Mouse (Mus musculus): ENCODE measurements around the gene Slc38a1. TPM values are rescaled to one million over a fixed set of nuclear protein-coding genes. Genes with fewer than 3 reads are reported as not detected.

The Slc38a1 gene
- polyA plus RNA-seq (2015; fragmentation: Nextera tagmentation; extraction: Ambion mirVana), result 62.4 and 75.7 TPM in 2 replicates

DNA sequence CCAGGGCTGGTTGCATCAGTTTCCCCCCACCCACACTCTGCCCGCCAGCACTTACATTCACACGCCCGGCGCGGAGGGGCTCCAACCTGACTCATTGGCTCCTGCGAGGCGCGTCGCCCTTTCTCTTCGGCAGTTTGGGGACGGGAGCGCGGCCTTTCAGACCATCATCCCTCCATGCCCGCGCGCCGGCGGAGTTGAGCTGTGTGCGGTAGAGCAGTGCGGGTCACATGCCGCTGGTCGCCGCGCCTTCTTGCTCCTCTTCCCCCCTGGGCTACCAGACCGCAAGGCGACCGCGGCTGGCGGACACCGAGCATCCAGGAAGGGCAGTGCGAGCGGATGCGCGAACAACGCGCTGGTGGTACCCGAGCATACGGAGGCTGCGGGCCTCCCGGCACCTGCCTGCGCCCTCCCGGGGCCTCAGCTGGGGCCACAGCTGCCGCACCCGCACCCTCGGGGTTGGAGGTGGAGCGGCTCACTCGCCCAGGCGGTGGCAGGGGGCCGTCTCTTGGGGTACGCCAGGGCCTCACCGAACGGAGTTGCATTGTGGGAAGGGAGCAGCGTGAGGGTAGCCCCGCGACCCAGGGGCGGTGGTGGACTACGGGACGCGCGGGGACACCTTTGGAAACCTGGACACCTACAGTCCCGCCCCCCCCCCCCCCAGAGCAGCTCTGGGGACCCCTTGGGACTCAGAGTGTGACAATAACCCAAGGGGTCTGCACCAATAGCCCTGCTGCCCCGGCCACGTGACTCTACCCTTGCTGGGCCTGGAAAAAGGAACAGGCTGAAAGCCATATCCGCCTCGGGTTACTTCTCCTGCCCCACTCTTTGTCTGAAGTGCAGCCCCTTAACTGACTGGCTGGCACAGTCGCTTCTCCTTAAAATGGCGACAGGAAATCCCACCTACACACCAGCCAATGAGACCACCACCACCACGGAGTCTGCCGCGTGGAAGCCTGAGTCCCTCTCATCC lies at the start of gene Slc38a1:
Gene Slc38a1, minus strand, starts transcription at position 478 of the 970 bp plus-strand sequence.
- H3K4me2 ChIP-seq (replicated peaks; ENCODE audit: low read depth, low read length), result peak within 1 kb of the TSS; percentile 96
- no peaks in the 10 kb centered on the region for H3K9me3 ChIP-seq (ENCODE audit: low read length)
- peak within 1 kb of the TSS; percentile 98 for H3K27ac ChIP-seq (ENCODE audit: low read length)
- peak within 1 kb of the TSS; percentile 71 for H3K4me3 ChIP-seq (ENCODE audit: low read length)
- ATAC-seq (ENCODE audit: low FRiP score, low TSS enrichment), result peak; percentile 69
- H3K4me1 ChIP-seq (ENCODE audit: insufficient read depth, low read length), result peaks cover 29% of the 10 kb centered on the region
- WGBS, result under 1% methylated on average over 59 of the region's 70 CpGs
- H3K36me3 ChIP-seq (ENCODE audit: insufficient read depth, low read length), result no peaks in the 10 kb centered on the region
- no peaks in the 10 kb centered on the region for H3K27me3 ChIP-seq (ENCODE audit: insufficient read depth, low read length)
- H3K9ac ChIP-seq (replicated peaks; ENCODE audit: low read length), result peak within 1 kb of the TSS; percentile 92

DNA sequence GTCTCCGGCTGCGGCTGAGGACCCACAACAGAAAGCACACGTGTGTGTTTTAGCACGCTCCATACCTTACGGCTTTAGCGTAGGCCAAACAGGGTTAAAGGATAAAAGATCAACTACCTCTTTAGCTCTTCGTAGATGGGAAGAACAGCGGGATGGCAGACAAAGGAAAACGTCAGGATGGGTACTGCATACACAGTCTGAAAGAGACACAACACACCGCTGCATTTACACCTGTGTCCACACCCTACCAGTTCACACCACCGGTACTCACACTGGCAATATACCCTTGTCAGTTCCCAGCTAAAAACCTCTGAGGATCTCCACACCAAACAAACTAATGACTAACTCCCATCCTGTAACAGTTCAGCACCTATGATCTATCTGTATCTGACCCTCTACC lies 49.7 kb upstream of the Slc38a1 start:
- Histone ChIP-seq H3K4me3 (ENCODE audit: low read length) (no peak overlapping the region), H3K4me1 (ENCODE audit: insufficient read depth, low read length) (peaks cover 27% of the 10 kb centered on the region), H3K9ac (replicated peaks; ENCODE audit: low read length) (no peak overlapping the region), H3K4me2 (replicated peaks; ENCODE audit: low read depth, low read length) (no peak overlapping the region), H3K36me3 (ENCODE audit: insufficient read depth, low read length) (peaks cover 91% of the 10 kb centered on the region), H3K27me3 (ENCODE audit: insufficient read depth, low read length) (no peaks in the 10 kb centered on the region), H3K27ac (ENCODE audit: low read length) (no peak overlapping the region), H3K9me3 (ENCODE audit: low read length) (no peaks in the 10 kb centered on the region)
- no peak for ATAC-seq (ENCODE audit: low FRiP score, low TSS enrichment)
- WGBS, result 91% methylated on average over 11 of the region's 11 CpGs

- no peak overlapping the region for H3K4me2 ChIP-seq (replicated peaks; ENCODE audit: low read depth, low read length)
- ATAC-seq (ENCODE audit: low FRiP score, low TSS enrichment), result no peak
- H3K27me3 ChIP-seq (ENCODE audit: insufficient read depth, low read length), result no peaks in the 10 kb centered on the region
- H3K27ac ChIP-seq (ENCODE audit: low read length), result no peak overlapping the region
- H3K9ac ChIP-seq (replicated peaks; ENCODE audit: low read length), result no peak overlapping the region
- 87% methylated on average over 15 of the region's 15 CpGs for whole genome bisulfite sequencing
- H3K4me1 ChIP-seq (ENCODE audit: insufficient read depth, low read length), result peaks cover 16% of the 10 kb centered on the region
- peaks cover 84% of the 10 kb centered on the region for H3K36me3 ChIP-seq (ENCODE audit: insufficient read depth, low read length)
- no peak overlapping the region for H3K4me3 ChIP-seq (ENCODE audit: low read length)
- no peaks in the 10 kb centered on the region for H3K9me3 ChIP-seq (ENCODE audit: low read length)
These were observed 48.7 kb upstream of the Slc38a1 start for GRCm38 (mm10) chr15:96691381-96691780.

DNA sequence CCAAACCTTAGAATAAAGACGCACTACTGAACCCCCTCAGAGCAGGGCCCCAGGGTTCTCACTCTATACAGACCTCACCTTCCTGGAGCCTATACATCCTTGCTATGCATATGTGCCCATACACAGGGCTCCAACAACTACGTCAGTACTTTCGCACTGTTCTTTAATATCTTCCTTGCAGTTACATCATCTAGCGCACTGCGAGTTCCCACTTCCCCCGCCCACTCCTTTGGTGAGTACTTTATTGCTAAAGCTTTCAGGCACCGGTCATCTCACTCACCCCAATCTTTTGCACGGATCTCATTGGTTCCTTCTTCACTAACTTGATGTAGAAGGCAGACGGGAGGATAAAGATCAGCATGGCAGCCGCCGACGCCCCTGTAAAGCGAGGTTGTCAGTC lies 48.1 kb upstream of the Slc38a1 start:
- no peaks in the 10 kb centered on the region for H3K27me3 ChIP-seq (ENCODE audit: insufficient read depth, low read length)
- 88% methylated on average over 13 of the region's 13 CpGs for WGBS
- no peak overlapping the region for H3K27ac ChIP-seq (ENCODE audit: low read length)
- ATAC-seq (ENCODE audit: low FRiP score, low TSS enrichment), result no peak
- H3K4me3 ChIP-seq (ENCODE audit: low read length), result no peak overlapping the region
- H3K9ac ChIP-seq (replicated peaks; ENCODE audit: low read length), result no peak overlapping the region
- no peaks in the 10 kb centered on the region for H3K9me3 ChIP-seq (ENCODE audit: low read length)
- peaks cover 11% of the 10 kb centered on the region for H3K4me1 ChIP-seq (ENCODE audit: insufficient read depth, low read length)
- no peak overlapping the region for H3K4me2 ChIP-seq (replicated peaks; ENCODE audit: low read depth, low read length)
- peaks cover 79% of the 10 kb centered on the region for H3K36me3 ChIP-seq (ENCODE audit: insufficient read depth, low read length)

DNA sequence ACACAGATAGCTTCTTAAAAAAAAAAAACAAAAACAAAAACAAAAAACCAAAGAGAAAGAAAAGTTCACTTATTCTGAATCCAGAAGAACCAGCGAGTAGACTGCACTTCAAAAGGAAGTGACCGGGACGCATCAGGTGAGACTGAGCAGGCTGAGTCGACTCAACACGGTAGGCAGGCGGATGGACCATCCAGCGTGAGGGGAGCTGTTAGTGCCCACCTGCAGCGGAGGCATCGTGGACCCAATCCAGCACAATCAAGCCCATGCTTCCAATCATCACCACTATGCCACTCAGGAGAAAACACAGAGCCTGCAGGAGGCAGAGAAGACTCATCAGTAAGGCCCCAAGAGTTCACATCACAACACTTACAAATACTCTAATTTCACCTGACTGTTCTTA lies 47.2 kb upstream of the Slc38a1 start:
- Histone ChIP-seq H3K4me1 (ENCODE audit: insufficient read depth, low read length) (peaks cover 6% of the 10 kb centered on the region; the same call in 1 of the 2 replicates), H3K4me3 (ENCODE audit: low read length) (no peak overlapping the region), H3K36me3 (ENCODE audit: insufficient read depth, low read length) (peaks cover 71% of the 10 kb centered on the region), H3K27me3 (ENCODE audit: insufficient read depth, low read length) (no peaks in the 10 kb centered on the region), H3K27ac (ENCODE audit: low read length) (no peak overlapping the region), H3K4me2 (replicated peaks; ENCODE audit: low read depth, low read length) (no peak overlapping the region), H3K9me3 (ENCODE audit: low read length) (no peaks in the 10 kb centered on the region), H3K9ac (replicated peaks; ENCODE audit: low read length) (no peak overlapping the region)
- 89% methylated on average over 9 of the region's 9 CpGs for WGBS
- no peak for ATAC-seq (ENCODE audit: low FRiP score, low TSS enrichment)

- no peak overlapping the region for H3K4me3 ChIP-seq (ENCODE audit: low read length)
- H3K4me1 ChIP-seq (ENCODE audit: insufficient read depth, low read length), result no peaks in the 10 kb centered on the region
- H3K4me2 ChIP-seq (replicated peaks; ENCODE audit: low read depth, low read length), result no peak overlapping the region
- H3K27ac ChIP-seq (ENCODE audit: low read length), result no peak overlapping the region
- H3K36me3 ChIP-seq (ENCODE audit: insufficient read depth, low read length), result peaks cover 60% of the 10 kb centered on the region
- H3K9me3 ChIP-seq (ENCODE audit: low read length), result no peaks in the 10 kb centered on the region
- 89% methylated on average over 12 of the region's 12 CpGs for WGBS
- ATAC-seq (ENCODE audit: low FRiP score, low TSS enrichment), result no peak
- no peak overlapping the region for H3K9ac ChIP-seq (replicated peaks; ENCODE audit: low read length)
- H3K27me3 ChIP-seq (ENCODE audit: insufficient read depth, low read length), result no peaks in the 10 kb centered on the region
These were observed 46.1 kb upstream of the Slc38a1 start for GRCm38 (mm10) chr15:96688784-96689318.

DNA sequence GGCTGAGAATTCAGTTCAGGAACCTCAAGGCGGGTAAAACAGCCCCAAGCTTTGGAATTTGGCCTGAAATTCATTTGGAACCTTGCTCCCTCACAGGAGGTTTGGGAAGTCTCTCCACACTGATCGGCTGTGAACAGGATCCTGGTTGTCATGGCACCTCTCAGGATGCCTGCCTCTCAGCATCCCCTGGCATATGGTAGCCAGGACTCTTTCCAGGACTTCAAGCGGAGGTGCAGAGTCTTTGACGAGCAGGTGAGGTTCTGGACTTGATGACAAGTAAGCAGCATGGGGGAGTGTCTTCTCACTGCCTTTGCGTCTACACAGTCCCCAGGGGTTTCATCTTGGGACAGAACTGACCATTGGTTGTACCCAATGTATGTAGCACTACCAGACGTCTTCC lies 45.3 kb upstream of the Slc38a1 start:
- H3K4me2 ChIP-seq (replicated peaks; ENCODE audit: low read depth, low read length), result no peak overlapping the region
- 0 out of 2 replicates have a peak, but pooled peaks have one; percentile 13 for ATAC-seq (ENCODE audit: low FRiP score, low TSS enrichment)
- no peak overlapping the region for H3K4me3 ChIP-seq (ENCODE audit: low read length)
- H3K27me3 ChIP-seq (ENCODE audit: insufficient read depth, low read length), result no peaks in the 10 kb centered on the region
- WGBS, result 83% methylated on average over 6 of the region's 6 CpGs
- H3K27ac ChIP-seq (ENCODE audit: low read length), result no peak overlapping the region
- no peak overlapping the region for H3K9ac ChIP-seq (replicated peaks; ENCODE audit: low read length)
- H3K36me3 ChIP-seq (ENCODE audit: insufficient read depth, low read length), result peaks cover 52% of the 10 kb centered on the region
- no peaks in the 10 kb centered on the region for H3K9me3 ChIP-seq (ENCODE audit: low read length)
- no peaks in the 10 kb centered on the region for H3K4me1 ChIP-seq (ENCODE audit: insufficient read depth, low read length)

- WGBS, result 33% methylated on average over 1 of the region's 1 CpGs
These were observed 44.7 kb upstream of the Slc38a1 start for GRCm38 (mm10) chr15:96687366-96687765.

DNA sequence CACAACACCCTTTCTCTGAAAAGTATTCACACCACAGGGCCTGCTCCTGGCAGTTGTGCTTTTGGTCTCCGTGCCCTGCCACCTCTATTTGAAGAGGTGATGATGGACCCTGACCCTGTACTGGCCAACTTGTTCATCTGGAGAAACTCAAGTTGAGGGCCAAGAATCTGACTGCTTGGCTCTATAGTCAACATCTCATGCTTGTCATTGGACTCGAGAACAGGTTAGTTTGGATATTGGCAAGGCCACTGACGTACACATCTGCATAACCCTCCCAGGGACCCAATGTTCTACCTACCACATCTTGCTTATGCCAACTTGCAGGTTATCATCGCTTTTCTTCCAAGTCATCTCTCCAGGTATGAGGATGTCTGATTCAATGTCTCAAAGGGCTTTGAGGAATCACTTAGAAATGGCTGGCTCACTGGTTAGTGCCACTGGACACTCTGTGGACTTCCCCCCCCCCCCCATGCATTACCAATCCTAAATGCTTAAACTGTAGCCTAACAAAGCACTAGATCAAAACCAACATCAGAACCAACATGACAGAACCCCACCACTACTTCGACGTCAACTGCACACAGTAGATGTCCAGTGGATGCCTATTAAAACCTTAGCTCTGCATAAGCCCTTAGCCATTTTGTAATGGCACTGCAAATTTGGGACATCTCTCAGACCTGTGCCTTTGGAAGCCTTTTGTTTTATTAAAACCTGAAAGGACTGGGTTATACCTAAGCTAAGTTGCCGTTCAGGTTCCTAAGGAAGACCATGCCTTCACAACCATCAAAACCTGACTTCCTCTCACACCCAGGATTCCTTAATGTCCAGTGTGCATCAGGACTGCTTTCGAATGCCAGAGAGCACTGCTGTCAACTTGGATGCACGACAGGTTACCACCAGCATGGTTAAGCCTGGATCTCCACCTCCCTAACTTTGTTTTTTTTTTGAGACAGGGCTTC lies 43.8 kb upstream of the Slc38a1 start:
- no peaks in the 10 kb centered on the region for H3K9me3 ChIP-seq (ENCODE audit: low read length)
- WGBS, result 77% methylated on average over 9 of the region's 9 CpGs
- peaks cover 37% of the 10 kb centered on the region for H3K36me3 ChIP-seq (ENCODE audit: insufficient read depth, low read length)
- H3K4me2 ChIP-seq (replicated peaks; ENCODE audit: low read depth, low read length), result no peak overlapping the region
- H3K4me1 ChIP-seq (ENCODE audit: insufficient read depth, low read length), result no peaks in the 10 kb centered on the region
- no peak overlapping the region for H3K27ac ChIP-seq (ENCODE audit: low read length)
- H3K9ac ChIP-seq (replicated peaks; ENCODE audit: low read length), result no peak overlapping the region
- no peak; the same call in 1 of the 2 replicates for ATAC-seq (ENCODE audit: low FRiP score, low TSS enrichment)
- H3K4me3 ChIP-seq (ENCODE audit: low read length), result no peak overlapping the region
- no peaks in the 10 kb centered on the region for H3K27me3 ChIP-seq (ENCODE audit: insufficient read depth, low read length)

More at GRCm38 (mm10) chr15:96687366-96687765, 44.7 kb upstream of the Slc38a1 start:
- H3K9ac ChIP-seq (replicated peaks; ENCODE audit: low read length), result no peak overlapping the region
- no peaks in the 10 kb centered on the region for H3K9me3 ChIP-seq (ENCODE audit: low read length)
- H3K36me3 ChIP-seq (ENCODE audit: insufficient read depth, low read length), result peaks cover 46% of the 10 kb centered on the region
- no peak overlapping the region for H3K4me2 ChIP-seq (replicated peaks; ENCODE audit: low read depth, low read length)
- no peak overlapping the region for H3K4me3 ChIP-seq (ENCODE audit: low read length)
- no peaks in the 10 kb centered on the region for H3K4me1 ChIP-seq (ENCODE audit: insufficient read depth, low read length)
- ATAC-seq (ENCODE audit: low FRiP score, low TSS enrichment), result no peak
- H3K27me3 ChIP-seq (ENCODE audit: insufficient read depth, low read length), result no peaks in the 10 kb centered on the region
- H3K27ac ChIP-seq (ENCODE audit: low read length), result no peak overlapping the region

All from kidney, embryonic 16.5 days (tissue).